8 mouse cellular contexts compared by ENCODE assay signal in the genomic region with DNA sequence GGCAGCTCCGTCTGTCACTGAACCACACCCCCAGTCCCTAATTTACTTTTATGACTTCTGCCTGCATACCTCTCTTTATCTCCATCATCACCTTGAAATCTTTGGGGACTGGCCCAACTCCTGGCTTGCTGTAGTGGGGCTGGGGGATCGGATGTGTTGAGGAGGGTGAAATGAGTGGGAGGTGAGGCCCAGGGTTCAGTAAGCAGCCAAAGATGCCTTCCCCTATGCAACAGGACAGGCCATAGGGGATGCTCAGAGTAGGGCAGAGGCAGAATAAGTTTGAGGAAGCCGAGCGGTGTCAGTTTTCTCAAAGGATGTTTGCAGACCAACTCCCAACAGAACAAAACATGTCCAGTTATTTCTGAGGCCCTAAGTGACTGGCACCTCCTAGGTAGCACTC. TPM values are rescaled to one million over a fixed set of nuclear protein-coding genes. Genes with fewer than 3 reads are reported as not detected.
A peak's percentile ranks its signal among the peaks of the same experiment; 100 is the strongest.
DNase-seq lines count a peak whose midpoint lies in the region; ATAC-seq and TF ChIP-seq lines count a peak whose summit lies in the region.

No protein-coding gene starts in this region.

- no peak overlapping the region for H3K9ac ChIP-seq in neural tube, embryonic 11.5 days (ENCODE audit: low read length)
- H3K9ac ChIP-seq in limb, embryonic 13.5 days, result peak overlapping the region; percentile 91; the same call in 1 of the 2 replicates
- peak overlapping the region; percentile 93 for H3K9ac ChIP-seq in stomach, embryonic 16.5 days (ENCODE audit: low read length)

- ATAC-seq in neural tube, embryonic 11.5 days (ENCODE audit: insufficient read depth, low FRiP score, low TSS enrichment), result no peak
- ATAC-seq in limb, embryonic 13.5 days (ENCODE audit: low FRiP score, low read depth), result no peak
- no peak for ATAC-seq in stomach, embryonic 16.5 days (ENCODE audit: insufficient read depth, low FRiP score)

- H3K4me1 ChIP-seq in neural tube, embryonic 11.5 days (ENCODE audit: control insufficient read depth, insufficient read depth, low read length), result peaks cover 11% of the 10 kb centered on the region
- peaks cover 69% of the 10 kb centered on the region for H3K4me1 ChIP-seq in limb, embryonic 13.5 days
- peaks cover 46% of the 10 kb centered on the region for H3K4me1 ChIP-seq in stomach, embryonic 16.5 days (ENCODE audit: control insufficient read depth, insufficient read depth, low read length)

- no peak for TF ChIP-seq CTCF in gastrocnemius, adult 2 months (IDR thresholded peaks at IDR 0.05)

- DNase-seq in gastrocnemius, adult 2 months, result no peak
- DNase-seq in gastrocnemius, postnatal 10 days, result no peak
- DNase-seq in neural tube, embryonic 11.5 days (ENCODE audit: low spot score), result no peak
- no peak for DNase-seq in neural tube, embryonic 10.5 days (ENCODE audit: extremely low spot score, low spot score)
- no peak for DNase-seq in T-cell, adult 2 months (ENCODE audit: low spot score)
- no peak for DNase-seq in left cerebral cortex, postnatal 36 days (ENCODE audit: low spot score in 2 of 2)

- H3K27ac ChIP-seq in gastrocnemius, adult 2 months, result peak overlapping the region; percentile 93
- no peak overlapping the region for H3K27ac ChIP-seq in neural tube, embryonic 11.5 days (ENCODE audit: low read depth, low read length)
- no peak overlapping the region for H3K27ac ChIP-seq in limb, embryonic 13.5 days
- no peak overlapping the region for H3K27ac ChIP-seq in stomach, embryonic 16.5 days (ENCODE audit: low read length)

- intact Hi-C loops in gastrocnemius, adult 2 months (cut with DNase I), result loop anchor here (5.0 kb wide), 3 partner anchors 47 to 152 kb away; partner anchors contain the start of genes Fam118b and Rpusd4
- intact Hi-C loops in left cerebral cortex, postnatal 36 days (cut with DNase I), result loop anchor here (5.0 kb wide), 1 partner anchor 47 kb away; no protein-coding TSS in a partner anchor

- H3K9me3 ChIP-seq in neural tube, embryonic 11.5 days (ENCODE audit: control insufficient read depth, low read length), result no peaks in the 10 kb centered on the region
- no peaks in the 10 kb centered on the region for H3K9me3 ChIP-seq in limb, embryonic 13.5 days
- no peaks in the 10 kb centered on the region for H3K9me3 ChIP-seq in stomach, embryonic 16.5 days (replicated peaks; ENCODE audit: control insufficient read depth, low read length)

- peak overlapping the region; percentile 91 for H3K4me3 ChIP-seq in gastrocnemius, adult 2 months
- H3K4me3 ChIP-seq in neural tube, embryonic 11.5 days (ENCODE audit: low read depth, low read length), result no peak overlapping the region
- peak overlapping the region; percentile 73 for H3K4me3 ChIP-seq in limb, embryonic 13.5 days
- H3K4me3 ChIP-seq in stomach, embryonic 16.5 days (replicated peaks; ENCODE audit: low read length), result peak overlapping the region; percentile 76

- WGBS in neural tube, embryonic 11.5 days, result 51% methylated on average over 4 of the region's 4 CpGs
- 32% methylated on average over 3 of the region's 4 CpGs for WGBS in limb, embryonic 13.5 days
- whole genome bisulfite sequencing in stomach, embryonic 16.5 days, result 59% methylated on average over 3 of the region's 4 CpGs

- peak overlapping the region; percentile 81; the same call in 1 of the 2 replicates for H3K4me2 ChIP-seq in neural tube, embryonic 11.5 days (ENCODE audit: low read depth)
- H3K4me2 ChIP-seq in limb, embryonic 13.5 days (replicated peaks), result peak overlapping the region; percentile 77
- H3K4me2 ChIP-seq in stomach, embryonic 16.5 days (ENCODE audit: low read depth, low read length), result peak overlapping the region; percentile 67

- no peaks in the 10 kb centered on the region for H3K27me3 ChIP-seq in neural tube, embryonic 11.5 days (ENCODE audit: control insufficient read depth, insufficient read depth, low read length)
- no peaks in the 10 kb centered on the region for H3K27me3 ChIP-seq in limb, embryonic 13.5 days
- H3K27me3 ChIP-seq in stomach, embryonic 16.5 days (ENCODE audit: control insufficient read depth, insufficient read depth, low read length), result no peaks in the 10 kb centered on the region

- H3K36me3 ChIP-seq in neural tube, embryonic 11.5 days (ENCODE audit: control insufficient read depth, insufficient read depth, low read length), result no peaks in the 10 kb centered on the region
- peaks cover 8% of the 10 kb centered on the region; the same call in 1 of the 2 replicates for H3K36me3 ChIP-seq in limb, embryonic 13.5 days
- no peaks in the 10 kb centered on the region for H3K36me3 ChIP-seq in stomach, embryonic 16.5 days (ENCODE audit: control insufficient read depth, insufficient read depth, low read length)

RNA-seq across cellular contexts. Expression of gene St3gal4, which starts 3.8 kb away (rescaled TPM):
- 1 to 10 TPM; 4.2 to 4.3 TPM for total RNA-seq in gastrocnemius, adult 2 months (2021)
- total RNA-seq in gastrocnemius, postnatal 10 days (2021), result 10 to 100 TPM; 12.7 to 13.1 TPM
- polyA plus RNA-seq in neural tube, embryonic 11.5 days (2014; fragmentation: Nextera tagmentation; extraction: Ambion mirVana), result 12.3 and 16.1 TPM in 2 replicates
- 37.9 and 39.3 TPM in 2 replicates for polyA plus RNA-seq in limb, embryonic 13.5 days (2015; fragmentation: Nextera tagmentation; extraction: Ambion mirVana)
- polyA plus RNA-seq in stomach, embryonic 16.5 days (2015; fragmentation: Nextera tagmentation; extraction: Ambion mirVana), result 50.5 and 53.1 TPM in 2 replicates
- 10 to 100 TPM; 26.3 to 26.4 TPM for total RNA-seq in left cerebral cortex, postnatal 36 days (2021)
